19 mouse cellular contexts compared by ENCODE assay signal in the genomic region with DNA sequence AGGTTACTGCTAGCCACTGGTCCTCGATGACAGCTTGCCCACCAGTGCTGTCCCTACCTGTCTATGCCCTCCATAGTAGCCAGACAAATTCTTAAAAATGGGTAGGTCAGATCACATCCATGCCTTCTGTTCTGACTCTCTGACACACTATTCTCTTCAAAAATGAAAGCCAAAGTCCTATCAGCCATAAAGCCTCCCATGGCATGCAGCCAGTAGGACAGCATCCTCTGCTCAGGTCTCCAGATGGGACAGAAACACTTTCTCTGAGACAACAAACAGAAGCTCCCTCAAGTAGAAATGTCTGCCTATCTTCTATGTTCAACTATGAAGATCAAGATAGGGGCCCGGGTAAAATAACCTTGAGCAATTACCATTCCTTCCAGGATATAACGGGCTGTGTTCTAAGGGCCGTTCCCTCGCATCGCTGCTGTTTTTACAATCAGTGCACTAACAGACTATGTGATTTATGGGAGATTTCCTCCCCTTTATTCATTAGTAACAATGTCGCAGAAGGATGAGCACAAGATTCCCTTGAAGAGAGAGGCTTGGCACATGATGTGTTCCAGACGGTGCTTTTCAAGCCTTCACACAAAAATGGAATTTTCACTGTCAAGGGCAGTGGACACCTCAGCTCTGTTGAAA. TPM values are rescaled to one million over a fixed set of nuclear protein-coding genes. Genes with fewer than 3 reads are reported as not detected.
DNase-seq lines count a peak whose midpoint lies in the region; ATAC-seq and TF ChIP-seq lines count a peak whose summit lies in the region.
"Had no signal": no experiment of that assay in that cellular context is flagged by ENCODE, and none has a peak within 500 bp of the region (broad histone marks: within the 10 kb centered on the region; RNA-seq: fewer than 3 reads in every experiment).

No protein-coding gene starts in this region.

- ATAC-seq in forebrain, embryonic 13.5 days = no peak

- H3K4me2 ChIP-seq in forebrain, embryonic 13.5 days = no peak overlapping the region
- H3K4me2 ChIP-seq: limb, embryonic 13.5 days; liver, embryonic 15.5 days had no signal

- no peak overlapping the region for H3K4me3 ChIP-seq in cerebellum, adult 2 months (replicated peaks; ENCODE audit: insufficient read depth, low read depth, low read length)
- no peak overlapping the region for H3K4me3 ChIP-seq in limb, embryonic 10.5 days
- H3K4me3 ChIP-seq in forebrain, embryonic 13.5 days = no peak overlapping the region
- H3K4me3 ChIP-seq: limb, embryonic 13.5 days; liver, embryonic 15.5 days; myocyte had no signal

- no peaks in the 10 kb centered on the region for H3K27me3 ChIP-seq in cerebellum, adult 2 months (ENCODE audit: control insufficient read depth, insufficient read depth, low read length)
- no peaks in the 10 kb centered on the region for H3K27me3 ChIP-seq in limb, embryonic 10.5 days (ENCODE audit: low read depth, poor library complexity, severe bottlenecking)
- H3K27me3 ChIP-seq in forebrain, embryonic 13.5 days = no peaks in the 10 kb centered on the region
- H3K27me3 ChIP-seq: limb, embryonic 13.5 days; liver, embryonic 15.5 days had no signal

- no peaks in the 10 kb centered on the region for H3K36me3 ChIP-seq in limb, embryonic 10.5 days
- H3K36me3 ChIP-seq in forebrain, embryonic 13.5 days (ENCODE audit: poor library complexity, severe bottlenecking) = no peaks in the 10 kb centered on the region
- H3K36me3 ChIP-seq: limb, embryonic 13.5 days; liver, embryonic 15.5 days had no signal

- H3K4me1 ChIP-seq in cerebellum, adult 2 months (ENCODE audit: control insufficient read depth, insufficient read depth, low read length) = peaks cover 22% of the 10 kb centered on the region
- H3K4me1 ChIP-seq in limb, embryonic 10.5 days = no peaks in the 10 kb centered on the region
- H3K4me1 ChIP-seq in forebrain, embryonic 13.5 days = peaks cover 5% of the 10 kb centered on the region; the same call in 1 of the 2 replicates
- H3K4me1 ChIP-seq: limb, embryonic 13.5 days; liver, embryonic 15.5 days had no signal

- no peak overlapping the region for H3K9ac ChIP-seq in forebrain, embryonic 13.5 days
- H3K9ac ChIP-seq: limb, embryonic 13.5 days; liver, embryonic 15.5 days had no signal

- 33% methylated on average over 8 of the region's 8 CpGs for whole genome bisulfite sequencing in cerebellum, adult 2 months
- 63% methylated on average over 8 of the region's 8 CpGs for WGBS in limb, embryonic 10.5 days
- WGBS in forebrain, embryonic 13.5 days = 85% methylated on average over 8 of the region's 8 CpGs

- DNase-seq in embryo, embryonic 10.5 days (ENCODE audit: low spot score) = peak; percentile 9
- no peak for DNase-seq in embryo, embryonic 9.5 days (ENCODE audit: extremely low spot score)
- DNase-seq in kidney, postnatal 10 days = peak; percentile 41
- DNase-seq in kidney, adult 18-20 months = no peak
- peak; percentile 64 to 80 for DNase-seq in cerebellum, adult 2 months
- DNase-seq in limb, embryonic 10.5 days (ENCODE audit: low spot score) = peak; percentile 20
- no peak for DNase-seq in adrenal gland, postnatal 4 days (ENCODE audit: low spot score in 2 of 2)
- DNase-seq: gastrocnemius, postnatal 36 days; lung, postnatal 10 days; midbrain, embryonic 14.5 days; thymus, adult 2 months had no signal

- no peak for TF ChIP-seq POLR2A in cerebellum, adult 2 months (IDR thresholded peaks at IDR 0.05; ENCODE audit: borderline replicate concordance, insufficient read depth, low read length)

- H3K27ac ChIP-seq in cerebellum, adult 2 months (ENCODE audit: insufficient read depth, low read length) = no peak overlapping the region
- H3K27ac ChIP-seq in limb, embryonic 10.5 days = no peak overlapping the region
- H3K27ac ChIP-seq in forebrain, embryonic 13.5 days = no peak overlapping the region
- H3K27ac ChIP-seq: limb, embryonic 13.5 days; liver, embryonic 15.5 days had no signal

- TF ChIP-seq CTCF in cerebellum, adult 2 months (IDR thresholded peaks at IDR 0.05; ENCODE audit: borderline replicate concordance, insufficient read depth, low read depth, low read length) = no peak

- H3K9me3 ChIP-seq in limb, embryonic 10.5 days (replicated peaks) = no peaks in the 10 kb centered on the region
- H3K9me3 ChIP-seq in forebrain, embryonic 13.5 days (replicated peaks) = no peaks in the 10 kb centered on the region
- H3K9me3 ChIP-seq: limb, embryonic 13.5 days; liver, embryonic 15.5 days had no signal

RNA-seq across cellular contexts. Expression of a gene that starts 49.3 kb away (rescaled TPM):
- polyA plus RNA-seq in cerebellum, adult 2 months (2012; rRNA removed) = 66.9 and 77.4 TPM in 2 replicates
- polyA plus RNA-seq in limb, embryonic 10.5 days (2016; fragmentation: Nextera tagmentation; extraction: Ambion mirVana) = 0.43 and 0.71 TPM in 2 replicates
- 3.9 and 4.6 TPM in 2 replicates for polyA plus RNA-seq in forebrain, embryonic 13.5 days (2015; fragmentation: Nextera tagmentation; extraction: Ambion mirVana)
- 1 to 10 TPM; 2.7 to 2.9 TPM for total RNA-seq in adrenal gland, postnatal 4 days (2021)
- total RNA-seq: common myeloid progenitor, adult 5-6 weeks; hematopoietic stem cell, adult 5-6 weeks; megakaryocyte, adult 5-6 weeks; MEL had no signal

Comparison
In these comparisons a context has a peak if more than half of its experiments do, and no peak if none do; other contexts are left out.
1. DNase-seq: peak in embryo, embryonic 10.5 days (single experiment), kidney, postnatal 10 days (single experiment), cerebellum, adult 2 months (2 of 2) and limb, embryonic 10.5 days (single experiment); none in embryo, embryonic 9.5 days (single experiment), kidney, adult 18-20 months (single experiment) and adrenal gland, postnatal 4 days (0 of 2).
2. RNA of a gene that starts 49.3 kb away (polyA plus RNA-seq): 66.9 to 77.4 TPM in cerebellum, adult 2 months; 3.9 to 4.6 TPM in forebrain, embryonic 13.5 days and 0.43 to 0.71 TPM in limb, embryonic 10.5 days; every median in the first group is over 10 times any median in the second.